Mouse (Mus musculus) liver, embryonic 13.5 days (tissue): Measurements from ENCODE around the gene Cacna1f. TPM values are rescaled to one million over a fixed set of nuclear protein-coding genes. Genes with fewer than 3 reads are reported as not detected.

Experiments
- ATAC-seq: fragments of 200-750 bp; cut with Nextera tagmentation; 2 replicates; pipeline ENCODE4 v1.8.0; 2017; ENCODE audit warnings: low read depth, mild to moderate bottlenecking, moderate number of reproducible peaks, moderate library complexity
- DNase-seq: peaks from one replicate; pipeline ENCODE4 v3.0.0; 2022
- H3K27ac ChIP-seq: fragments of 300-500 bp; sonication (generic); 2 replicates; pipeline ENCODE4 v1.5.1; 2015; ENCODE audit warnings: moderate library complexity, mild to moderate bottlenecking, inconsistent platforms
- H3K27me3 ChIP-seq: fragments of 300-500 bp; sonication (generic); 2 replicates; pipeline ENCODE4 v1.6.1; 2015; ENCODE audit warnings: mild to moderate bottlenecking, inconsistent platforms
- H3K36me3 ChIP-seq: fragments of 300-500 bp; sonication (generic); 2 replicates; pipeline ENCODE4 v1.6.1; 2015; ENCODE audit warnings: mild to moderate bottlenecking, inconsistent platforms
- H3K4me1 ChIP-seq: fragments of 300-500 bp; sonication (generic); replicated peaks from 2 replicates; pipeline ENCODE4 v1.6.1; 2015; ENCODE audit warnings: inconsistent platforms
- H3K4me2 ChIP-seq: fragments of 300-500 bp; sonication (generic); 2 replicates; pipeline ENCODE4 v1.6.1; 2015; ENCODE audit warnings: inconsistent platforms, mild to moderate bottlenecking, moderate library complexity
- H3K4me3 ChIP-seq: fragments of 300-500 bp; sonication (generic); replicated peaks from 2 replicates; pipeline ENCODE4 v1.5.1; 2015; ENCODE audit warnings: mild to moderate bottlenecking, inconsistent platforms
- H3K9ac ChIP-seq: fragments of 300-500 bp; sonication (generic); 2 replicates; pipeline ENCODE4 v1.6.1; 2015; ENCODE audit warnings: mild to moderate bottlenecking, inconsistent platforms
- H3K9me3 ChIP-seq: fragments of 300-500 bp; sonication (generic); replicated peaks from 2 replicates; pipeline ENCODE4 v1.6.1; 2016; ENCODE audit warnings: inconsistent platforms
- WGBS: fragments of 180-500 bp; shearing (Covaris S2); methylation state at CpG from one replicate; pipeline ENCODE4 v1.1.7; 2015; ENCODE audit not compliant: insufficient replicate concordance; 5-methylcytosine and 5-hydroxymethylcytosine counted together
- polyA plus RNA-seq: library from polyadenylated mRNA; unstranded; fragments of >200 nt; fragmentation: Nextera tagmentation; extraction: Ambion mirVana; gene quantifications from 2 replicates; pipeline ENCODE4 v1.2.1, GENCODE M21; 2015

Cacna1f gene
- polyA plus RNA-seq, 1 experiment from 2014 or later = not detected

- ATAC-seq (no peak), DNase-seq (no peak)
- Histone ChIP-seq H3K27me3 (no peaks in the 10 kb centered on the region), H3K4me1 (peaks cover 7% of the 10 kb centered on the region; the same call in 1 of the 2 replicates), H3K9ac (no peak overlapping the region), H3K9me3 (no peaks in the 10 kb centered on the region), H3K27ac (no peak overlapping the region), H3K4me3 (no peak overlapping the region), H3K4me2 (no peak overlapping the region), H3K36me3 (0 out of 2 replicates have a peak, but pooled peaks cover 3% of the 10 kb centered on the region)
- WGBS = 43% methylated on average over 3 of the region's 3 CpGs
Measured at GRCm38 (mm10) chrX:7662936-7663335, 56.1 kb downstream of the Cacna1f start.

GRCm38 (mm10) chrX:7664791-7665190, 57.9 kb downstream of the Cacna1f start:
- no peaks in the 10 kb centered on the region for H3K9me3 ChIP-seq
- no peak for ATAC-seq
- H3K36me3 ChIP-seq = 0 out of 2 replicates have a peak, but pooled peaks cover 3% of the 10 kb centered on the region
- H3K27ac ChIP-seq = no peak overlapping the region
- WGBS = 85% methylated on average over 11 of the region's 11 CpGs
- H3K4me1 ChIP-seq = no peaks in the 10 kb centered on the region
- no peak for DNase-seq
- no peak overlapping the region for H3K9ac ChIP-seq
- no peak overlapping the region for H3K4me3 ChIP-seq
- H3K4me2 ChIP-seq = no peak overlapping the region
- no peaks in the 10 kb centered on the region for H3K27me3 ChIP-seq

- Histone ChIP-seq H3K4me1 (peaks cover 11% of the 10 kb centered on the region), H3K27me3 (no peaks in the 10 kb centered on the region), H3K4me2 (no peak overlapping the region), H3K9ac (no peak overlapping the region), H3K36me3 (0 out of 2 replicates have a peak, but pooled peaks cover 3% of the 10 kb centered on the region), H3K9me3 (no peaks in the 10 kb centered on the region), H3K4me3 (no peak overlapping the region), H3K27ac (no peak overlapping the region)
- no peak for DNase-seq
- WGBS = 70% methylated on average over 21 of the region's 21 CpGs
- ATAC-seq = no peak
Measured at GRCm38 (mm10) chrX:7665739-7666502, 59.0 kb downstream of the Cacna1f start.

- Histone ChIP-seq H3K36me3 (0 out of 2 replicates have a peak, but pooled peaks cover 3% of the 10 kb centered on the region), H3K27me3 (no peaks in the 10 kb centered on the region), H3K9ac (peak overlapping the region; percentile 62), H3K4me3 (peak overlapping the region; percentile 58), H3K4me1 (peaks cover 36% of the 10 kb centered on the region), H3K27ac (peak overlapping the region; percentile 50), H3K4me2 (peak overlapping the region; percentile 71), H3K9me3 (no peaks in the 10 kb centered on the region)
- ATAC-seq (peak; percentile 72), DNase-seq (no peak)
- WGBS = 16% methylated on average over 19 of the region's 19 CpGs
Measured at GRCm38 (mm10) chrX:7670390-7670881, 63.6 kb downstream of the Cacna1f start.

GRCm38 (mm10) chrX:7670921-7671623, 64.2 kb downstream of the Cacna1f start, which contains the start of gene Plp2:
Plp2 (minus strand) TSS chrX:7671390.
- Histone ChIP-seq H3K4me1 (peaks cover 36% of the 10 kb centered on the region), H3K27me3 (no peaks in the 10 kb centered on the region), H3K36me3 (0 out of 2 replicates have a peak, but pooled peaks cover 3% of the 10 kb centered on the region), H3K9me3 (no peaks in the 10 kb centered on the region), H3K27ac (peak within 1 kb of the TSS; percentile 50), H3K4me2 (peak within 1 kb of the TSS; percentile 71), H3K4me3 (peak within 1 kb of the TSS; percentile 58), H3K9ac (peak within 1 kb of the TSS; percentile 62)
- ATAC-seq (0 out of 2 replicates have a peak, but pooled peaks have one; percentile 19), DNase-seq (no peak)
- 23% methylated on average over 36 of the region's 36 CpGs for WGBS

- no peak overlapping the region for H3K4me2 ChIP-seq
- 27% methylated on average over 6 of the region's 6 CpGs for WGBS
- no peaks in the 10 kb centered on the region for H3K9me3 ChIP-seq
Measured at GRCm38 (mm10) chrX:7672739-7673138, 65.9 kb downstream of the Cacna1f start.

GRCm38 (mm10) chrX:7673578-7674281, 66.8 kb downstream of the Cacna1f start:
- H3K4me1 ChIP-seq = peaks cover 36% of the 10 kb centered on the region
- no peaks in the 10 kb centered on the region for H3K36me3 ChIP-seq
- H3K9me3 ChIP-seq = no peaks in the 10 kb centered on the region
- WGBS = 30% methylated on average over 12 of the region's 12 CpGs
- peak overlapping the region; percentile 64 for H3K4me2 ChIP-seq
- H3K27me3 ChIP-seq = no peaks in the 10 kb centered on the region
- 0 out of 2 replicates have a peak overlapping the region, but pooled peaks have one; percentile 42 for H3K4me3 ChIP-seq
- H3K27ac ChIP-seq = 0 out of 2 replicates have a peak overlapping the region, but pooled peaks have one; percentile 16
- H3K9ac ChIP-seq = peak overlapping the region; percentile 47; the same call in 1 of the 2 replicates
- ATAC-seq = peak; percentile 29; the same call in 1 of the 2 replicates
- DNase-seq = no peak

More at GRCm38 (mm10) chrX:7672739-7673138, 65.9 kb downstream of the Cacna1f start:
- Histone ChIP-seq H3K9ac (no peak overlapping the region), H3K27ac (no peak overlapping the region), H3K36me3 (no peaks in the 10 kb centered on the region), H3K27me3 (no peaks in the 10 kb centered on the region), H3K4me3 (no peak overlapping the region), H3K4me1 (peaks cover 36% of the 10 kb centered on the region)
- DNase-seq = no peak
- ATAC-seq = no peak

- peak overlapping the region; percentile 47 for H3K9ac ChIP-seq
- peaks cover 39% of the 10 kb centered on the region for H3K4me1 ChIP-seq
- H3K4me2 ChIP-seq = peak overlapping the region; percentile 64
- DNase-seq (no peak), ATAC-seq (no peak)
- H3K9me3 ChIP-seq = no peaks in the 10 kb centered on the region
- H3K27ac ChIP-seq = peak overlapping the region; percentile 16; the same call in 1 of the 2 replicates
- H3K27me3 ChIP-seq = no peaks in the 10 kb centered on the region
- peak overlapping the region; percentile 42 for H3K4me3 ChIP-seq
- WGBS = 17% methylated on average over 28 of the region's 28 CpGs
- H3K36me3 ChIP-seq = no peaks in the 10 kb centered on the region
Measured at GRCm38 (mm10) chrX:7674284-7675000, 67.6 kb downstream of the Cacna1f start.

- no peak for DNase-seq
- no peaks in the 10 kb centered on the region for H3K9me3 ChIP-seq
- H3K9ac ChIP-seq = peak overlapping the region; percentile 47; the same call in 1 of the 2 replicates
- peaks cover 38% of the 10 kb centered on the region for H3K4me1 ChIP-seq
- H3K36me3 ChIP-seq = no peaks in the 10 kb centered on the region
- no peak overlapping the region for H3K27ac ChIP-seq
- no peaks in the 10 kb centered on the region for H3K27me3 ChIP-seq
- H3K4me2 ChIP-seq = peak overlapping the region; percentile 64
- 29% methylated on average over 10 of the region's 10 CpGs for WGBS
- ATAC-seq = no peak
- H3K4me3 ChIP-seq = peak overlapping the region; percentile 42
Measured at GRCm38 (mm10) chrX:7675001-7675380, 68.1 kb downstream of the Cacna1f start.

GRCm38 (mm10) chrX:7678986-7679385, 72.1 kb downstream of the Cacna1f start:
- no peaks in the 10 kb centered on the region for H3K9me3 ChIP-seq
- H3K27ac ChIP-seq = no peak overlapping the region
- no peak overlapping the region for H3K9ac ChIP-seq
- ATAC-seq = no peak
- H3K36me3 ChIP-seq = no peaks in the 10 kb centered on the region
- H3K4me1 ChIP-seq = peaks cover 13% of the 10 kb centered on the region
- H3K27me3 ChIP-seq = no peaks in the 10 kb centered on the region
- no peak overlapping the region for H3K4me2 ChIP-seq
- 35% methylated on average over 3 of the region's 3 CpGs for WGBS
- H3K4me3 ChIP-seq = no peak overlapping the region
- no peak for DNase-seq
